Mouse (Mus musculus): Measurements from ENCODE around the gene Trpm6.
A peak's percentile ranks its signal among the peaks of the same experiment; 100 is the strongest.

Trpm6 gene

DNA sequence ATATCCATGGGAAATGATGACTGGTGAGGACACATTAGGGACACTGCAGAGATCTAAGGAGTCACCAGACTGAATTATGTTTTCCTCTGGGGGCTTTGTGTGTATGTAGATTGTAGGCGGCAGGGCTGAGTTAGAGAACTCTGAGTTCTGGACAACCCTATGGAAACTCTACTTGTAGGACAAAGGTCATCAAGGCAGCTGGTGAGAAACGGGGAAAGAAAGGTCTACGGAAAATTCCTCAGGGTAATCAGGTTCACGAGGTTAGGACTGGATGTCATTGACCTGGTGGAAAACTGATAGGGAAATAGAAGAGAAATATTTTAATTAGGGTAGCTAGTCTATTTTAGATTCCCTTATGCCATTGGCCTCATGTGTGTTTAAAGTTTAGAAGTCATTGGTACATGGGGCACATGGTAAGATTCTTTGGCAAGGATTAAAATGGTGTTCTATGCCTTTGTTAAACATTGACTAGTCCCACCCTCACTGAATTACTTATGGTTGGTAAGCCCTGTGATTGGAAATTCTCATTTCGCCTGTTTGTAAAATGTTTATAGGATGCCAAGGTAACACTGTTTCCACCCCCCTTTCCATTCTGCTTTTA lies 23.2 kb downstream of the Trpm6 start:
- DNase-seq: no peak

- no peak for DNase-seq
Observed at GRCm38 (mm10) chr19:18774085-18774484, 24.3 kb downstream of the Trpm6 start.

- DNase-seq: no peak
Observed at GRCm38 (mm10) chr19:18799646-18800045, 49.9 kb downstream of the Trpm6 start.

- DNase-seq: no peak
Observed at GRCm38 (mm10) chr19:18811264-18811663, 61.5 kb downstream of the Trpm6 start.

- no peak for DNase-seq
Observed at GRCm38 (mm10) chr19:18815170-18815569, 65.4 kb downstream of the Trpm6 start.

- DNase-seq: no peak
Observed at GRCm38 (mm10) chr19:18817425-18817824, 67.6 kb downstream of the Trpm6 start.

DNA sequence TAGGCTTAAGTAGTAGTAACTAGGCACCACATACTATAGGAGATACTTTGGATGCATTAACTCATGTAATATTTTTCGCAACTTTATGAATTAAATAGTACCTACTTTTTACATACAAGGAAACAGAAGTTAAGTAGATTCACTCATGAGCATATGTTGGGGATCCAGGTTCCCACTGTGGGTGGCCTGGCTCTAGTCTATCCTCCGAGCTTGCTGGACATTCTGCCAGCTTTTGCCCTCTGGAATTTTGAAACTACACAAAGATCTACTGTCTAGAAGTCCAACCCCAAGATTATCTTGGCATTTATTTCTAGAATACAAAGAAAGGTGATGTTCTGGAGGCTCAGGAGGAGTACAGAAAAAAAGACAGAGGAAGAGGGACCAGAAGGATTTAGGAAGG lies 78.8 kb downstream of the Trpm6 start:
- no peak for DNase-seq

- no peak for DNase-seq
Observed at GRCm38 (mm10) chr19:18831196-18831595, 81.4 kb downstream of the Trpm6 start.

DNA sequence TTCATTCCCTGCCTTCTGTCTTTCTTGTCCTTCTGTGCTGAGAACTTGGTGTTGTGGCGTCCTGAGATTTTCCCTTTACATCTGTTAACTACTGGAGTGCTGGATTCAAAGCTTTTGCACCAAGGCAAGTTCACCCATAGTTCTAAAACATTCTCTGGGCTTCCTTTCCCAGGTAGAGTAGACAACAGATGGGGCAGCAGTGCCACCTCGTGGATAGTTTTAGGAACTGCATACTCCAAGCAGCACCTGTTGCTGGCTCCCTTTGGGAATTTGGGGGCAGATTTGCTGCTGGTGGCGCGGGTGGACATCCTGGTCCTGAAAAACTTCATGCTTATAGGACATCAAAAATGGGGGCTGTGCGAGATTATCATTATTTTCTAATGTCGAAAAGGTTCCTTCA lies 85.2 kb downstream of the Trpm6 start:
- peak; percentile 72 for DNase-seq

- no peak for DNase-seq
Observed at GRCm38 (mm10) chr19:18841789-18842562, 92.2 kb downstream of the Trpm6 start.

GRCm38 (mm10) chr19:18842626-18843025 lies 92.8 kb downstream of the Trpm6 start:
- no peak for DNase-seq

DNA sequence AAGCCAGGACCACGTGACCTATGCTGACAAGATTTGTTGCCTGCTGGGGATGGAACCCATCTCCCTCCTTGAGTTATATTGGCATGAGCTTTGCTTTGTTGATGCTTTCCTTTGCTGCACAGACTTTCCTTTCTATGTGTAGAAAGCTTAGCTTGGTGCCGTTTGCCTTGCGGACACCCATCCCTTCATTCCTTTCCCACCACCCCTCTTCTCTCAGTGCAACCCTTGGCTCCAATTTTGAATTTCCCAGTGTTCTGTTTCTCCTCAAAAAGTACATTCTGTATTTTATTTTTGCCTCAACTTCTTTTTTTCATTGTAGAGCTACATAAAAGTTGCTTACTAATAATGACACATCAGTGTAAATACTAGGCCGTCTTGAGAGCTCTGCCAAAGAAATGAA lies 96.6 kb downstream of the Trpm6 start:
- DNase-seq: no peak

- DNase-seq: no peak
Observed at GRCm38 (mm10) chr19:18868311-18868710, 118.5 kb downstream of the Trpm6 start.

- DNase-seq: peak; percentile 19
Observed at GRCm38 (mm10) chr19:18872792-18873569, 123.2 kb downstream of the Trpm6 start.

DNA sequence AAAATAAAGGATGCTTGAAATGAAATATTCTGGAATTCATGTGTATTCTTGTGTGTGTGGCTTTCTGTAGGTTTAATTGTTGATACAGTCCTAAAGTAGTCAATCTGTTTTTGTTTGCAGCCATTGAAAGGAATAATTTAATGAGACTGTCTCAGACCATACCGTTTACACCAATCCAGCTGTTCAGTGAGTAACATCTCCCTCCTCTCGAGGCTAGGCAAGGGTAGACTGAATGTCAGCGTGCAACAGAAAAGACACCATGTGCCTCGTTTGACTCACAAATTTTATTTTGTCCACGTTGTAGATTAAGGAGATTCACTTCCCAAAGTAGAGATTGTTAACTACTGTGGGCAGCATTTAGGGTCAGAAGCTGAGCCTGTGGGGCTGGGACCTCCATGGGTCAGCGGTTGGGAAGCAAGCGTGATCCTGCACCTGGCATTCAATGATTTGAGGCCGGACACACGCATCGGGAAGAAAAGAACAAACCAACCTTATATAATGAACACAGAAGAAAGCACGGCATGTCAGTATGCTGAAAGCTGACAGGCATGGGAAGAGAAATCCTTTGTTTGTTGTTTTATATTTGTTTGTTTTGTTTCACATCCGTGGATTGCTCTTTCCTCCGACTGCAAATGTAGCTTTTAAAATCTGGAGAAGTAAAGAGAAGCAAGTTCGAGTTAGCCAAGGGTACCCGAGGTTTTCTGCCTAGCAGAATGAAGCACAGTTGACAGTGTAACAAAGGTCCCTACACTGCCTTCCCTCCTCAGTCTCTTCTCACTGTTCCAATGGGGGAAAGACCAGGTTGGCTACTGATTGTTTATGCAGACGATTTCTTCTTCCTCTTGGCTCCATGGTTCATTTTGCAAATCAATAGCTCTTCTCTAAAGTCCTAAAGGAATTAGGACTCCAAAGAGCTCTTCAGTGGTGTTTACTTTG lies 124.2 kb downstream of the Trpm6 start:
- DNase-seq: no peak

- no peak for DNase-seq
Observed at GRCm38 (mm10) chr19:18879264-18879663, 129.5 kb downstream of the Trpm6 start.

GRCm38 (mm10) chr19:18881162-18881561 lies 131.4 kb downstream of the Trpm6 start:
- no peak for DNase-seq

DNA sequence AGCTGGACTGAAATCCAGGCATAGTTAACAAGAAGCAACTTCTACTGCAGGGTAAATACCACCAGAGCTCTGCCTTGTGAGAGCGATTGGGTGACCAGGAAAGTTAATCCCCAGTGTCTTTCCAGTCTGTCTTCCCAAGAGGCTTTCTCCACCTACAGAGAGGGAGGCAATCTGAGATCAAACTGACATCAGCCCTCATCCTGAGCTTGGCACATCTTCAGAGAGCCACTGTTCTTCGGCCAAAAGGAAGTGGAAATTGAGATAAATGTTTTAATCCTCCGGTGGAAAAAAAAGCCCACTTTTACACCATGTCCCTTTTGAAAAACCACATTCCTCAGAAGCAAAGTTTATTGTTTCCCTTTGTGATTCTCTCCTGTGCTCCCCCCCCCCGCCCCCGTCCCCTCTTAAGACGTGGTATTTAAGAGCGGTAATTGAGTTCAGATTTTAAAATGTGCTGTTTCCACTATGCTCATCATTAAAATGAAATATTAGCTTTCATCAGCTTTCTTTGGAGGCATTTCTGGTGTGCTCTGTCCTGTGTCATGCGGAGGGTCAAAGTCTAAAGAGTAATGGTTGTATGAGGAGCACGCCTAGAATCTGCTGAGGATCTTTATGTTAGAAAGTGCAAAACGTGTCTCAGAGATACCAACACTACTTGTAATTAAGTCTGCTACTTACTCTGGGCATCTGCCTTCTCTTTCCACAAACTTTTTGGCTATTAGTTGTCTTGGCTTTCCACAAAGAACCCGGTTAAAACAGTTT lies 138.0 kb downstream of the Trpm6 start:
- no peak for DNase-seq

- DNase-seq: peak; percentile 28
Observed at GRCm38 (mm10) chr19:18888491-18889116, 138.8 kb downstream of the Trpm6 start.

DNA sequence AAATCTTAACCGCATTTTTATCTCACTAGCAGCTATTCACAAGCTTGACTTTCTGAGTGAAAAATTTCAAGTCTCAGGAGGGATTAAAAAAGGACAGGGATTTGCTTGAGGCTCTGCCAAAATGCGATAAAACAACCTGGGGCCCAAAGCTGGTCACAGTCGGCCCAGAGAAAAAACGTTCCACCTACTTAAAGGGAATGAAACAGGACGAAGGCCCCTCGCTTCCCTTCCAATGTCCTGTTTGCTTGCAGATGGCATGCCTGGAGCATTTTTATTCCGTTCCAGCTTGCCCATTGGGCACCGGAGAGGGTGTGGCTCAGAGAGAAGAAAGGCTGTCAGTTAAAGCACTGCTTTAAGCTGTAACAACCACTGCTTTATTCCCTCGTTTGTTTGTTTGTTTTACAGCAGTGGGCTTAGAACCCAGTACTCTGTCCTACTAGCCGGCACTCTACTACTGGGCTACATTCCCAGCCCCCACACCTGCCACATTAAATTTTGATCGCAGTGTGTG lies 139.4 kb downstream of the Trpm6 start:
- DNase-seq: peak; percentile 44

DNA sequence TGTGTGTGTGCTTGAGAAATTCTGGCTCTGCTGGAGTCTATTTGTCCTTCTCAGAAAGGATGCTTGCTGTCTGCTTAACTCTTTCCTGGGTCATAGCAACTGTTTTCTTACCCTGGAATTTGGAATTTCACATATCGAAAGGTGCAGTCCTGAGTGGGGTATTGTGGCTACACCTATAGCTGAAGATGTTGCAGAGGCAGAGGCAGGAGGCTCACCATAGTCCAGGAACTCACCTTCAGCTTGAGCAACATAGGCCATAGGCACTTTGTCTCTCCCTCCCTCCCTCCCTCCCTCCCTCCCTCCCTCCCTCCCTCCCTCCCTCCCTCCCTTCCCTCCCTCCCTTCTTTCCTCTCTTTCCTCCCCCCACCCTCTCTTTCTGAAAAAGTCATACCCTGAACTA lies 139.8 kb downstream of the Trpm6 start:
- no peak for DNase-seq

Data from right cerebral cortex, postnatal 4 days (tissue).